Mouse (Mus musculus): Measurements from ENCODE around the gene Klhl18.

DNA sequence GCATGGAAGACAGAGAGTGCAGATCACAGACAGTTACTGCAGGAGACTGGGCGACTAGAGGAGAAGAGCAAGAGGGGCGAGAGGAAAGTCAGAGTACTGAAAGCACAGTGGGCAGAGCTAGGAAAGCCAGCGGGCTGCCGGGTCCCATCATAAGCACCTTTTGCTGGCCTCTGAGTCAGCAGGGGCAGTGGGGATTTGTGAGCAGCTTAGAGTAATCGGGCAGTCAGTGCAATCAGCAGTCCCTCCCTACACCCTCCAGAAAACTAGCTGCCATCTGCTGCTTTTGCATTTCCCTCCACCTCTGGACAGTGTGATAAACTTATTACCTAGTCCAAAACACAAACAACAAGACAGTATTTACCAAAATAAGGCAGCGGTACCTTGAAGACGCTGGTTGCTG is 14.2 kb downstream of the Klhl18 start:
- TF ChIP-seq CTCF (IDR thresholded peaks at IDR 0.05; ENCODE audit: borderline replicate concordance, control insufficient read depth, extremely low read depth, insufficient read depth, low read length, poor library complexity) (no peak), POLR2A (IDR thresholded peaks at IDR 0.05; ENCODE audit: control insufficient read depth, extremely low read depth, insufficient read depth, low read length, poor library complexity) (no peak)

Measured in thymus, adult 2 months (tissue).